Mouse (Mus musculus) olfactory bulb, adult 2 months (tissue): Measurements from ENCODE around the gene Hes6.

Experiments used
- CTCF ChIP-seq: fragments of 200-500 bp; IDR thresholded peaks from 2 replicates; pipeline ENCODE4 v1.5.1; 2012; ENCODE audit warnings: low read depth, mild to moderate bottlenecking, low read length, moderate library complexity; ENCODE audit not compliant: insufficient read depth
- POLR2A ChIP-seq: fragments of 200-500 bp; IDR thresholded peaks from 2 replicates; pipeline ENCODE4 v1.6.1; 2012; ENCODE audit warnings: mild to moderate bottlenecking, low read depth, low read length, moderate library complexity; ENCODE audit not compliant: insufficient read depth

DNA sequence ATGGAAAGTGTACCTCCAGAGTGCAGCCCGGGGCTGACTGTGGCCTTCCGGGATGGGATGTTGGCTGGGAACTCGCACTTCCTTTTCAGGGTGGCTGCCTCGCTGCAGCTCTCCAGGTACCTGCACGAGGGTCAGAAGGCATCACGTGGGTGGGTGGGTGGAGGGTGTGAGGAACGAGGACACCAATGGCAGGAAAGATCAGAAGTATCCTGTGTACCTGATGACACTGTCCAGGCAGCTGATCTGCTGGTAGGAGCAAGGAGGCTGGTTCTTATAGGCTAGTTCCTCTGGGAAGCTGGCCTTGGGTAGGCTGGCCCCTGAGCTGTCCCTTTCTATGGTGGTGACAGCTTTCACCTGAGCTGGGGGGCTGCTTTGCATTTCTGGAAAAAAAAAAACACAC is 16.9 kb upstream of the Hes6 start:
- TF ChIP-seq CTCF, result no peak
- no peak for TF ChIP-seq POLR2A
